Mouse (Mus musculus) adrenal gland, postnatal 25 days (tissue): ENCODE data around the gene Cyth3. TPM values are rescaled to one million over a fixed set of nuclear protein-coding genes. Genes with fewer than 3 reads are reported as not detected.

Source experiments
- DNase-seq: peaks from one replicate; pipeline ENCODE4 v3.0.0; 2021; ENCODE audit warnings: mixed read lengths
- long read RNA-seq: library from polyadenylated mRNA; stranded (forward); transcript quantifications from one replicate; pipeline ENCODE4 v2.0.0, GENCODE M21; 2021
- total RNA-seq: library from RNA; stranded (reverse); gene quantifications from 2 replicates; pipeline ENCODE4 v1.2.3, GENCODE M21; 2021

Cyth3 gene
- total RNA-seq: 156 and 193 TPM in 2 replicates
- long read RNA-seq, full-length matches to known transcripts: 107 of 142 reads
- long read RNA-seq, partial matches to known transcripts: 22 of 142 reads
- long read RNA-seq, other reads (novel, unspliced or antisense): 13 of 142 reads

- peak; percentile 96 for DNase-seq
Observed at GRCm38 (mm10) chr5:143621893-143622622, at the start of gene Cyth3. Gene Cyth3, plus strand, starts transcription at chr5:143622447.

GRCm38 (mm10) chr5:143573067-143573466, 49.2 kb upstream of the Cyth3 start:
- DNase-seq: no peak

DNA sequence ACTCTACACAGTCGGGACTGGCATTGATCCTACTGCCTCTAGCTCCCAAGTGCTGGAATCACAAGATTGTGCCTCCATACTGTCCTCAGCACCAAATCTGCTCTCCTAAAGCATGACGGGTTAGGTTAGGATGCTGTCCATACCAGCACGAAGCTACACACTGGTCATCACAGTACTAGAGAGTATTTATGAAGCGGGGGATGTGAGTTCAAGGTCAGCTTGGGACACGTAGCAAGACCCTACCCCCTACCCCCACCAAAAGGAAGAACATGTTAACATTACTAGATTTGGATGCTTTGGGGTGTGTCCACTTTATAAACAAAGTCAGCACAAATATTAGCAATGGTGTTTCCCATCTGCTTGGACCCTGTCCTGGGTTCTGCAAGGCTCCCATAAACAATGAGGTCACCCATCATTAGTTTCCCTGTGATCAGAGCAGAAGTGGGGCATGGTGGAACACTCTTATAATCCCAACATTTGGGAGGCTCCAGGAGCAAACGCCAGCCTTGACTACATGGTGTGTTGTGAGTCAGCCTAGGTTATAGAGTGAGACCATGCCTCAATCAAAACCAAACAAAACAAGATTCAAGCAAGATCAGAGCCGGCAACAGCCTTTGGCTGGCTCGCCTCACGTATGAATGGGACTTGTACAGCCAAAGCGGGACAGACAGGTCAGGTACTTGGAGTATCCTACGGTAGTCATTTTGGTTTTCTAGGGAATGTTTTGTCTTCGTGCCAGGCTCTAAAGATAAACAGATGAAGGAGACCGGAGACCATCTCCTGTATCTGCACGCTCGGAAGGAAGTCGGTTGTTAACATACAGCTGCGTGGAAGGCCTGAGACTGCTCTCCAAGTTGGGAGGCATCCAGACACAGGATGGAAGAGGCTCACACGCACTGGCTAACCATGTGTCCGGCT, 47.7 kb upstream of the Cyth3 start:
- DNase-seq: no peak

DNA sequence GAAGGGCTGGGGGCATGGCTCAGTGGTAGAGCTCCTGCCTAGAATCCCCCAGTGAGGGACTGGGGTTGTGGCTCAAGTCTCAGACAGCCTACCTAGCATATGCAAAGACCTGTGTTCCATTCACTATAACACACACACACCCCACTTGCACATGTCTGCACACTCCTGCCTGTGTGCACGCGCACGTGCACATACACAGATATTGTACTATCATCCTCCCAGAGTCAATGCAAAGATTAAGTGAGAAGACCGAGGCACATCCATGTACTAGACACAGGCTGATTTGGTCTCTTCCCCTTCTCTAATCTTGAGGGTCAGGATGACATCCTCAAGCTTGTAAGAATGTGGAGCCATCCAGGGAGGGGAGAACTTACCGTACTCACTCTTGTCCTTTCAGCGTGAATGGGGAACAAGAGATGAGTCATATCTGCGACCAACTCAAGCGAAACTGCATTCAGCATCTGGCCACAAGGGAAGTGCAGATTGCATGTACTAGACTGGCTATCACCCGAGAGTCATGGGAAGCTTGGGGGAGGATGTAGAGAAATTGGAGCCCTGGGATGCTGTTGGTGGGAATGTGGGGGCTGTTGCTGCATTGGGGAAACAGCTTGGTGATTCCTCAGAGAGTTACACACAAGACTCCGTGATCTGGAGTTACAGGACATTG, 42.6 kb upstream of the Cyth3 start:
- no peak for DNase-seq

DNA sequence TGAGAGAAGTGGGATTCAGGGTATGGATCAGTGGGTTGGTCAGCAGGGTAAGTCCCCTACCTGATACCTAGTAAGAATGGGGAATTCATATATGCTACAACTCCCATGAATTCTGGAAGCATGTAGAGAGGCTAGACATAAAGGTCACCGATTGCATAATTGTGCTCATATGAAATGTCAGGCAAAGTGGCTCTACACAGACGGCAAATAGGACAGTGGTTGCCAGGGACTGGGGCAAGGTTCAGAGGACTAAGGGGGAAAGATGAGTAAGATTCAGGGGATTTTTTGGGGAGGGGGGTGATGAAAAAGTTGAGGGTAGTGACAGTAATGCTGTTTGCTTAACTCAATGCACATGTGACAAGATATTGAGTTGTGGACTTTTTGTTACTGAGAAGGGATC, 41.3 kb upstream of the Cyth3 start:
- DNase-seq: no peak

DNA sequence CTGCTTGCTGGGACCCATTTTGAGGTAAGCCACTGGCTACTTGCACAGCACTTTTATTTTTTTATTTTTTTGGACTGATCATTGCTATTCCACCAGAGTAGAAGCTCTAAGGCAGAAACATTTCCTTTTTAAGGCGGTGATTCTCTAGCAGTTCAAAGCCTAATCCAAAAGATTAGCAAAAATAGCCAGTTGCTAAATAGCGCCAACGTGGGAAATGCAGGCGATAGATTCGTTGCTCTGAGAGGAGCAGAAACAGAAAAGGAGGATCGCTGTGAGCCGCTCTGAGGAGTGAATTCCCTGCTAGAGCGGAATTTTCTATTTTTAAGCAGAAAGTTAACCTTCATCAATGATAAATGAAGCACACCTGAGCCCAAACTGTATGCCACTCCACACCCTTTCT, 40.4 kb upstream of the Cyth3 start:
- no peak for DNase-seq

DNA sequence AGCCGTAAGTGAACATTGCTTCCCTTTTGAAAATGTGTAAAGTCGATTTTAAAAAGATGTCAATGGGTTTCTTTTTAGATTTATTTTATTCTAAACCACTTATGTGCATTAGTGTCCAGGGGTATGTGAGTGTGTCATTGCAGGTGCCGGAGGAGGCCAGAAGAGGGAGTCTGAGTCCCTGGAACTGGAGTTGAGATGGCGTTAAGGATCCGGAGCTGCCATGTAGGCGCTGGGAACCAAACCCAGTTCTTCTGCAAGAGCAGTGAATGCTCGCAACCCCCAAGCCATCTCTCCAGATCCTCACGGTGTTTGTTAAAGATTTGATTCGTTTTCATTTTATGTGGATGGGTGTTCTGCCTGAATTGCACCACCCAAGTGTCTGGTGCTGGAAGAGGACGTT, 39.2 kb upstream of the Cyth3 start:
- DNase-seq: no peak

DNA sequence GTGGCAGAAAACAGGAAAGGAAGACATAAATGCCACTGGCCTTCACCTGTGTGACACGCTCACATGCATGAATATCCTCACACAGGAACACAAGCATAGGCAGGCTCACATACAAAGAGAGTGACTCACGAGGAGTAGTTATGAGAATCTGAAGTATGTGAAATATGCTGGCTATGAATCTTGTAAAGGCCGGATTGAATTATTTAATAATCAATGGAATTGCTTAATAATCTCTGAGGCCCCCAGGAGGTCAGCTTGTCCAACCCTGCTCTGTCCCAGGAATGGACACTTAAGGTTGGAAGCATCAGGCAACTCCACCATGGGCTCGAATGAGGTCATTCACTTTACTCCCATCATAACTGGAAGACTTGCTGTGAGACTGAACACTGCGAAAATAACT, 37.3 kb upstream of the Cyth3 start:
- DNase-seq: no peak

GRCm38 (mm10) chr5:143586386-143586785, 35.9 kb upstream of the Cyth3 start:
- DNase-seq: no peak

DNA sequence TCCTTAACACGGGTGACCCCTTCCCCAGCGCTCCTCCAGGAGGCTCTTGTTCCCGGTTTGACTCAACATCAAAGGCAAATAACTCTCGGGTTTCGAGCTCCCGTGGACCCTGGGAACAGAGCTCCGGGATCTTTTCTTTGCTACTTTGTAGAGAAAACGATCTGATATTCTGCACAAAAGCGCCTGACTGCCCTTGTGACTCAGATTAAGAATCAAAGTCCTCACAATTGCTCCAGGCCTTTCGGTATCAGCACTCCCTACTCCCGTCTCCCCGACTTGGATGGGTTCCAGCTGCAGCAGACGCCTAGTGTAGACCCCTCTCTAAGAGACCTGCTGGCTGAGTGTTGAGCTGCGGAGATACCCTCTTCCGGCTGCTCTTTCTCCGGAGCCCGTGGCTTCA, 33.1 kb upstream of the Cyth3 start:
- DNase-seq: peak; percentile 24

GRCm38 (mm10) chr5:143592926-143593325, 29.3 kb upstream of the Cyth3 start:
- no peak for DNase-seq

DNA sequence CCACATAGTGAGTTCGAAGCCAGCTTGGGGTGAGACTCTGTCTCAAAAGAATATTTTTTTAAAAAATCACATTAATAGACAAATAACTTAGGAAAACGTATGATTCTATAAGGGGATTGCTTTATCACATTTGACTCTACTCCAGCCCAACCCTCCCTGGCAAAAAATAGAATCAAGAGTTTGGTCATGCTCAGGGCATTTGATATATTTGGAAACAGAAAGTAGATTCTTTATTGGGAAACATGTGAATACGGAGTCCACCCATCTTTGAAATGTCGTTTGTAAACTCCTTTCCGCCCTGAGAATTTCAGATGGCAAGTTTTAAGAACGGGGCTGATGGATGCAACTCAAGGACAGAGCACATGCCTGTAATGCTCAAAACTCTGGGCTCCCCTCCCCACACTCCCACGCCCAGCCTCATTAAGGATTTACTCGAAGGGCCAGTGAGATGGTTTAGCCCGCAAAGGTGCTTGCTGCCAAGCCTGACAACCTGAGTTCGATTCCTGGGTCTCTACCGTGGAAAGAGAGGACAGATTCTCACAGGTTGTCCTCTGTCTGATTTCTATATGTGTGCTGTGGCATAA, 28.6 kb upstream of the Cyth3 start:
- no peak for DNase-seq

GRCm38 (mm10) chr5:143594291-143595065, 27.8 kb upstream of the Cyth3 start:
- peak; percentile 20 for DNase-seq

DNA sequence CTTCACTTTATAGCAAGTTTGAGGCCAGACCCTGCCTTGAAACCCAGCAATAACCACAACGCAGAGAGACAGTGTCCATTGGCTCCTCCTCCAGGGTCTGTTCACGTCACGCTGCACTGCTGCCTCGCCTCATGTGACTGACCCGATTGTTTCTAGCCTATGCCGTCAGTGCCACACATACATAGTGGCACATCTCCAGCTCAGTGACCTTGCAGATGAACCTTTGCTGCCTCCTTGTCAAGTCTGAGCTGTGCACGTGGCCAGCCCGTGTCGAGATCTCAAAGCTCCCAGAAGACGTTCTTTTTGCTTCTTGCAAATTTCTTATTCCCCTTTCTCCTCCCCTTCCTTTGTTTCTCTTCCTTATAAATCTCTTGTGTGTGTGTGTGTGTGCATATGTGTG, 20.2 kb upstream of the Cyth3 start:
- peak; percentile 41 for DNase-seq

DNA sequence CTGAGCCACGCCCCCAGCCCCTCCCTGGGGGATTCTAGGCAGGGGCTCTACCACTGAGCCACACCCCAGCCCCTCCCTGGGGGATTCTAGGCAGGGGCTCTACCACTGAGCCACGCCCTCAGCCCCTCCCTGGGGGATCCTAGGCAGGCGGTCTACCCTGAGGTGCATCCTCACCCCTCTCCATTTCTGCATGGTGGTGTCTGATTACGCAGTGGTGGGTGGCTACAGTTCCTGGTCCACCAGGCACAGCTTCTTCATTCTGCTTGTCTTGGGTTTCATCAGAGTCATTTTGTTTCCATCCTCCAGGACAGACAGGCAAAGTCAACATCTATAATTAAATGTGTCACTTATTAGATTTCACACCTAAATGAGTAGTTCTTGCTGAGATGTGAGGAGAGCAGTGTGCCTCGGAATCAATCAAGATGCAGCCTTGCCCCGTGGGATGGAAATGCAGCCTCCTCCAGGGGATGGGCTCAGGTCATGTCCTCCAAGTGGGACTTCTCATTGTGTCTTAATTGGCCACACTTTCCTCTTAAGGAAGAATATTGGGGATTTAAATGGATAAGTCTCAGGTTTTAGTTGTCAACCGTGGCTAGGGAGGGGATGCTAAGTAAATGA, 18.0 kb upstream of the Cyth3 start:
- DNase-seq: no peak

GRCm38 (mm10) chr5:143606756-143607155, 15.5 kb upstream of the Cyth3 start:
- DNase-seq: no peak

GRCm38 (mm10) chr5:143608175-143608574, 14.1 kb upstream of the Cyth3 start:
- DNase-seq: no peak

GRCm38 (mm10) chr5:143611954-143612353, 10.3 kb upstream of the Cyth3 start:
- DNase-seq: no peak

- DNase-seq: no peak
Observed at GRCm38 (mm10) chr5:143613265-143613664, 9.0 kb upstream of the Cyth3 start.

GRCm38 (mm10) chr5:143614519-143614918, 7.7 kb upstream of the Cyth3 start:
- no peak for DNase-seq

DNA sequence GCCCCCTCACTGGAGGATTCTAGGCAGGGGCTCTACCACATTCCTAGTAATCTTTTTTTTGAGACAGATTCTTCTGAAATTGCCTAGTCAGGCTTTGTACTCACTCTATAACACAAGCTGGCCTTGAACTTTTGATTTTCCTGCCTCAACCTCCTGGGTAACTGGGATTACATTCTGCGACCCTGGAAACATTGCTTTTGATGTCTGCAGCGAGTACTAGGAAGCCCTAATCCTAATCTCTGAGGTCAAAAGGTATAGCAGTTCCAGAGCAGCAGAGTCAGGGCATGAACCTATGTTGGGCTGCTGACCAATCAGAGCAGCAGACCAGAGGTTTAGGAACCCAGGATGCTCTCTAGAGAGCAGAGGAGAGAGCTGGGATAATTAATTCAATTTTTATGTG, 6.9 kb upstream of the Cyth3 start:
- no peak for DNase-seq
